Mouse (Mus musculus): Measurements from ENCODE around the gene Cbr1.

Gene Cbr1

GRCm38 (mm10) chr16:93605553-93605952, at the start of gene Cbr1:
Gene Cbr1 (plus strand): TSS chr16:93605853.
- DNase-seq (ENCODE audit: extremely low read depth, insufficient read length, low spot score), result no peak

- no peak for DNase-seq (ENCODE audit: extremely low read depth, insufficient read length, low spot score)
Measured at GRCm38 (mm10) chr16:93557646-93558045, 48.0 kb upstream of the Cbr1 start.

GRCm38 (mm10) chr16:93558499-93558898, 47.2 kb upstream of the Cbr1 start:
- no peak for DNase-seq (ENCODE audit: extremely low read depth, insufficient read length, low spot score)

- DNase-seq (ENCODE audit: extremely low read depth, insufficient read length, low spot score), result no peak
Measured at GRCm38 (mm10) chr16:93572383-93572782, 33.3 kb upstream of the Cbr1 start.

GRCm38 (mm10) chr16:93573434-93573833, 32.2 kb upstream of the Cbr1 start:
- DNase-seq (ENCODE audit: extremely low read depth, insufficient read length, low spot score), result no peak

- DNase-seq (ENCODE audit: extremely low read depth, insufficient read length, low spot score), result no peak
Measured at GRCm38 (mm10) chr16:93574521-93575191, 31.0 kb upstream of the Cbr1 start.

- no peak for DNase-seq (ENCODE audit: extremely low read depth, insufficient read length, low spot score)
Measured at GRCm38 (mm10) chr16:93575574-93575973, 30.1 kb upstream of the Cbr1 start.

GRCm38 (mm10) chr16:93576412-93577082, 29.1 kb upstream of the Cbr1 start:
- no peak for DNase-seq (ENCODE audit: extremely low read depth, insufficient read length, low spot score)

- no peak for DNase-seq (ENCODE audit: extremely low read depth, insufficient read length, low spot score)
Measured at GRCm38 (mm10) chr16:93578346-93579005, 27.2 kb upstream of the Cbr1 start.

- no peak for DNase-seq (ENCODE audit: extremely low read depth, insufficient read length, low spot score)
Measured at GRCm38 (mm10) chr16:93581125-93581524, 24.5 kb upstream of the Cbr1 start.

GRCm38 (mm10) chr16:93584976-93585702, 20.5 kb upstream of the Cbr1 start:
- no peak for DNase-seq (ENCODE audit: extremely low read depth, insufficient read length, low spot score)

- no peak for DNase-seq (ENCODE audit: extremely low read depth, insufficient read length, low spot score)
Measured at GRCm38 (mm10) chr16:93585703-93586205, 19.9 kb upstream of the Cbr1 start.

- no peak for DNase-seq (ENCODE audit: extremely low read depth, insufficient read length, low spot score)
Measured at GRCm38 (mm10) chr16:93586382-93586781, 19.3 kb upstream of the Cbr1 start.

- DNase-seq (ENCODE audit: extremely low read depth, insufficient read length, low spot score), result no peak
Measured at GRCm38 (mm10) chr16:93588281-93588680, 17.4 kb upstream of the Cbr1 start.

GRCm38 (mm10) chr16:93590915-93591314, 14.7 kb upstream of the Cbr1 start:
- DNase-seq (ENCODE audit: extremely low read depth, insufficient read length, low spot score), result no peak

- no peak for DNase-seq (ENCODE audit: extremely low read depth, insufficient read length, low spot score)
Measured at GRCm38 (mm10) chr16:93591450-93592430, 13.9 kb upstream of the Cbr1 start.

GRCm38 (mm10) chr16:93592711-93593110, 12.9 kb upstream of the Cbr1 start:
- DNase-seq (ENCODE audit: extremely low read depth, insufficient read length, low spot score), result no peak

GRCm38 (mm10) chr16:93593406-93593805, 12.2 kb upstream of the Cbr1 start:
- no peak for DNase-seq (ENCODE audit: extremely low read depth, insufficient read length, low spot score)

- DNase-seq (ENCODE audit: extremely low read depth, insufficient read length, low spot score), result no peak
Measured at GRCm38 (mm10) chr16:93594448-93594847, 11.2 kb upstream of the Cbr1 start.

GRCm38 (mm10) chr16:93595766-93596165, 9.9 kb upstream of the Cbr1 start:
- no peak for DNase-seq (ENCODE audit: extremely low read depth, insufficient read length, low spot score)

Measured in 3134 (cell line).